ENCODE assay signal across 17 mouse cellular contexts in the genomic region with DNA sequence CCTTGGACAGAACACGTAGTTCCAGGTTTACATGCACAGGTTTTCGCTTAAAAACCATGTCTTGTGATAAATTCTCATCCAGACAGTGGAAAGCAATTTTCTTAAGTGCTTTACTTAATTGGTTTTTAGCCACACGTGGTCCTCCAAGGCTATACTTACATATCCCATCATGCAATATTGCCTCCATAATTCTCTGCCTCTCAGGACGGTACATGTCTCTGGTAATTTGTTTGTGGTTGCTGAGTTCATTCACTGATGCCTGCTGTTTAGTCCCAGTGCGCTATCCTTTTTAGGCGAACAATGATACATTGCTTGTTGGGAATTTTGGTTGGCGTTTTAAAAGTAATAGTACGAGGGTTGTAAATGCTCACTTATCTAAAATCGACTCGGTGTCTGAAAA.
"Had no signal": no experiment of that assay in that cellular context is flagged by ENCODE, and none has a peak within 500 bp of the region (broad histone marks: within the 10 kb centered on the region; RNA-seq: fewer than 3 reads in every experiment).

No protein-coding gene starts in this region.

- H3K4me1 ChIP-seq: liver, embryonic 13.5 days; midbrain, embryonic 12.5 days; neural tube, embryonic 12.5 days had no signal

- H3K4me3 ChIP-seq: liver, embryonic 13.5 days; midbrain, embryonic 12.5 days; neural tube, embryonic 12.5 days had no signal

- H3K27ac ChIP-seq: liver, embryonic 13.5 days; macrophage; midbrain, embryonic 12.5 days; neural tube, embryonic 12.5 days; stomach, postnatal 0 days had no signal

- H3K9me3 ChIP-seq: liver, embryonic 13.5 days; midbrain, embryonic 12.5 days; neural tube, embryonic 12.5 days had no signal

- H3K27me3 ChIP-seq: liver, embryonic 13.5 days; midbrain, embryonic 12.5 days; neural tube, embryonic 12.5 days had no signal

- DNase-seq: kidney, adult 18-20 months; kidney, adult 9 months; kidney, postnatal 14 days; kidney, postnatal 4 days; left cerebral cortex, postnatal 4 days; liver, embryonic 13.5 days; lung, adult 2 months; right cerebral cortex, adult 18-20 months; right cerebral cortex, postnatal 14 days; right cerebral cortex, postnatal 4 days; thymus, adult 2 months; thymus, postnatal 14 days; thymus, postnatal 4 days had no signal

- H3K4me2 ChIP-seq: liver, embryonic 13.5 days; midbrain, embryonic 12.5 days; neural tube, embryonic 12.5 days had no signal

- H3K9ac ChIP-seq: liver, embryonic 13.5 days; midbrain, embryonic 12.5 days; neural tube, embryonic 12.5 days had no signal

- H3K36me3 ChIP-seq: liver, embryonic 13.5 days; midbrain, embryonic 12.5 days; neural tube, embryonic 12.5 days had no signal
